Mouse (Mus musculus): ENCODE results near the gene Dzank1. TPM values are rescaled to one million over a fixed set of nuclear protein-coding genes. Genes with fewer than 3 reads are reported as not detected.

Dzank1 gene
- polyA plus RNA-seq (2017; shearing (Covaris generic)) = under 1 TPM; 0.36 to 0.43 TPM

GRCm38 (mm10) chr2:144526981-144527820 lies at the start of gene Dzank1, which contains the start of gene Polr3f:
Gene Dzank1 (minus strand): TSS chr2:144527414.
Gene Polr3f (plus strand): TSS chr2:144527718.

DNA sequence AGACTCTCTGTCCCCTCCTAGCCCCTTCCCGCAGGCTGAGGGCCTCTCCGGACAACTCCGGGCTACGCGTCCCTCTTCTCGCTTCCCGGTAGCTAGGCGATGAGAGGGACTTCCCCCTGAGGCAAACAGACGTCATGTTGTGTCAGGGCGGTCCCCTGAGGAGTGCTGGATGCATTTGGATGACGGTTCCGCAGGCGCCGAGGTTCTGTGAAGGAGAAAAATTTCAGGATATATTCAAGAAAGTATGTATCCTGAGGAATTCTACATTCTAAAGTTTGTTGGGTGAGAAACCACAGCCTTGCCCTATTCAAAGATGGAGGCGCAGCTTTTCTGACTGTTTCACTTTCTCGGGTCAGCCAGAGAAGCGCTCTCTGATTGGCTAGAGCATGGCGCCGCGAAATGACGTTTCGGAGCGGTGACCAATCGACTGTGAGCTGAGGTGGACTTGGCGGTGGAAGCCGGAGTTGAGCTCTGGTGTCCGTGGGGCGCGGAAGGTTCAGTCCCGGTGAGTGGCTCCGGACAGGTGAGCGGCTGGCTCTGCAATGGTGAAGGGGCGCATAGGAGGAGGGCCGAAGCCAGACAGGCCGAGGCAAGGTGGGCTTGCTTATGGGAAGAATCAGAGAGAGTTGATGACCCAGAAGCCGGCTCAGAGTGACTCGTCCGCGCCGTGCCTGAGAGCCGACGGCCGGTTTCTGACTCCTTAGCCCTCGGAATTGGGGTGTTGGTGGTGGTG lies 28.8 kb upstream of the Dzank1 start, which contains the start of gene Sec23b:
TSS of gene Sec23b (plus strand) at position 410 of the 733 bp plus-strand sequence.

GRCm38 (mm10) chr2:144550529-144550928 lies 23.3 kb upstream of the Dzank1 start, which contains the start of gene Rbbp9:
Gene Rbbp9 (minus strand): TSS chr2:144550869.

Other genes with a start within 250 kb of the Dzank1 start
- gene Ovol2, start 195.3 kb downstream of the Dzank1 start, polyA plus RNA-seq (2017; shearing (Covaris generic)) = under 1 TPM in 1 of 2 experiments, not detected in 1; 0.18 TPM
- gene Kat14, start 158.4 kb downstream of the Dzank1 start, polyA plus RNA-seq (2017; shearing (Covaris generic)) = 10 to 100 TPM; 23.4 to 24.7 TPM
- gene Pet117, start 158.4 kb downstream of the Dzank1 start, polyA plus RNA-seq (2017; shearing (Covaris generic)) = 1 to 10 TPM; 2.4 to 5.4 TPM
- gene Polr3f, start 304 bp upstream of the Dzank1 start, polyA plus RNA-seq (2017; shearing (Covaris generic)) = 10 to 100 TPM; 24.7 to 27.9 TPM
- 10 to 100 TPM in 1 of 2 experiments, 1 to 10 TPM in 1; 8.4 to 10.3 TPM for gene Rbbp9, start 23.5 kb upstream of the Dzank1 start, polyA plus RNA-seq (2017; shearing (Covaris generic))
- gene Sec23b, start 28.8 kb upstream of the Dzank1 start, polyA plus RNA-seq (2017; shearing (Covaris generic)) = 10 to 100 TPM; 69.0 to 92.1 TPM
- 10 to 100 TPM; 20.3 to 34.8 TPM for gene Smim26, start 66.6 kb upstream of the Dzank1 start, polyA plus RNA-seq (2017; shearing (Covaris generic))
- 10 to 100 TPM; 52.7 to 57.9 TPM for gene Dtd1, start 72.5 kb upstream of the Dzank1 start, polyA plus RNA-seq (2017; shearing (Covaris generic))

Data from activated CD4-positive, CD25-positive, alpha-beta regulatory T cell (primary cell).